Comparison of ENCODE assay signal across 8 mouse cellular contexts in genomic region chr4:122884481-122885340, GRCm38 (mm10). TPM values are rescaled to one million over a fixed set of nuclear protein-coding genes. Genes with fewer than 3 reads are reported as not detected.
DNase-seq lines count a peak whose midpoint lies in the region; ATAC-seq lines count a peak whose summit lies in the region.

No protein-coding gene starts in this region.

- no peak for ATAC-seq in erythroblast, adult 5-6 weeks (replicated peaks; ENCODE audit: low FRiP score, poor library complexity, severe bottlenecking)
- ATAC-seq in heart, embryonic 13.5 days (ENCODE audit: extremely low read depth, insufficient number of reproducible peaks, low FRiP score, low TSS enrichment): no peak
- ATAC-seq in megakaryocyte progenitor cell, adult 5-6 weeks (replicated peaks; ENCODE audit: poor library complexity): peak; percentile 5
- no peak for ATAC-seq in activated CD4-positive, CD25-positive, alpha-beta regulatory T cell, adult 4 months

- H3K4me3 ChIP-seq in erythroblast, embryonic 14.5 days (replicated peaks): peak overlapping the region; percentile 68
- H3K4me3 ChIP-seq in heart, embryonic 13.5 days: peak overlapping the region; percentile 92

- H3K4me2 ChIP-seq in heart, embryonic 13.5 days: peak overlapping the region; percentile 75

- peak; percentile 42 for DNase-seq in adrenal gland, postnatal 14 days
- DNase-seq in kidney, postnatal 14 days: peak; percentile 26
- no peak for DNase-seq in embryo, embryonic 11 days

- peak overlapping the region; percentile 100 for H3K27ac ChIP-seq in heart, embryonic 13.5 days (replicated peaks)

- H3K36me3 ChIP-seq in erythroblast, embryonic 14.5 days (ENCODE audit: control insufficient read depth): peaks cover 9% of the 10 kb centered on the region
- H3K36me3 ChIP-seq in heart, embryonic 13.5 days: no peaks in the 10 kb centered on the region

- H3K9me3 ChIP-seq in erythroblast, embryonic 14.5 days (ENCODE audit: control insufficient read depth, low read length): no peaks in the 10 kb centered on the region
- H3K9me3 ChIP-seq in heart, embryonic 13.5 days: no peaks in the 10 kb centered on the region

- WGBS in heart, embryonic 13.5 days: 25% methylated on average over 12 of the region's 12 CpGs

- H3K9ac ChIP-seq in heart, embryonic 13.5 days: peak overlapping the region; percentile 94

- H3K27me3 ChIP-seq in erythroblast, embryonic 14.5 days (ENCODE audit: control insufficient read depth): no peaks in the 10 kb centered on the region
- H3K27me3 ChIP-seq in heart, embryonic 13.5 days (replicated peaks): no peaks in the 10 kb centered on the region

- H3K4me1 ChIP-seq in erythroblast, embryonic 14.5 days (ENCODE audit: control insufficient read depth): peaks cover 44% of the 10 kb centered on the region
- peaks cover 46% of the 10 kb centered on the region for H3K4me1 ChIP-seq in heart, embryonic 13.5 days

RNA-seq across cellular contexts. Expression of gene Cap1, which starts 1.1 kb away (rescaled TPM):
- polyA plus RNA-seq in erythroblast, embryonic 14.5 days (2012): 0.52 and 0.64 TPM in 2 replicates
- 77.8 and 106 TPM in 2 replicates for total RNA-seq in erythroblast, adult 5-6 weeks (2015; ENCODE audit: low replicate concordance)
- 76.8 and 86.9 TPM in 2 replicates for total RNA-seq in erythroblast, adult 5-6 weeks (2017; ENCODE audit: low replicate concordance)
- total RNA-seq in adrenal gland, postnatal 14 days (2021): 125 and 139 TPM in 2 replicates
- polyA plus RNA-seq in heart, embryonic 13.5 days (2015; fragmentation: Nextera tagmentation; extraction: Ambion mirVana): 49.7 and 50.8 TPM in 2 replicates
- total RNA-seq in megakaryocyte progenitor cell, adult 5-6 weeks (2015): 125 and 140 TPM in 2 replicates
- total RNA-seq in megakaryocyte progenitor cell, adult 5-6 weeks (2017): 169 and 175 TPM in 2 replicates
- 100 to 1,000 TPM; 373 to 385 TPM for polyA plus RNA-seq in activated CD4-positive, CD25-positive, alpha-beta regulatory T cell, adult 4 months (2017; shearing (Covaris generic))

RNA-seq across cellular contexts. Expression of gene Ppt1, which starts 48.7 kb away (rescaled TPM):
- 0.14 and 0.17 TPM in 2 replicates for polyA plus RNA-seq in erythroblast, embryonic 14.5 days (2012)
- total RNA-seq in erythroblast, adult 5-6 weeks (2015; ENCODE audit: low replicate concordance): 33.6 and 48.4 TPM in 2 replicates
- 12.9 and 14.9 TPM in 2 replicates for total RNA-seq in erythroblast, adult 5-6 weeks (2017; ENCODE audit: low replicate concordance)
- total RNA-seq in adrenal gland, postnatal 14 days (2021): 48.6 and 55.9 TPM in 2 replicates
- polyA plus RNA-seq in heart, embryonic 13.5 days (2015; fragmentation: Nextera tagmentation; extraction: Ambion mirVana): 61.2 and 65.4 TPM in 2 replicates
- 120 and 123 TPM in 2 replicates for total RNA-seq in megakaryocyte progenitor cell, adult 5-6 weeks (2015)
- 71.5 and 79.3 TPM in 2 replicates for total RNA-seq in megakaryocyte progenitor cell, adult 5-6 weeks (2017)
- 100 to 1,000 TPM; 104 to 109 TPM for polyA plus RNA-seq in activated CD4-positive, CD25-positive, alpha-beta regulatory T cell, adult 4 months (2017; shearing (Covaris generic))
